Mouse (Mus musculus): ENCODE data around the gene Wdr64. TPM values are rescaled to one million over a fixed set of nuclear protein-coding genes. Genes with fewer than 3 reads are reported as not detected.

Gene Wdr64
- not detected for polyA plus RNA-seq (2014; fragmentation: Illumina TruSeq; extraction: RNeasy Lipid Tissue Mini Kit (QIAGEN cat#74804); ENCODE audit: low read depth, low replicate concordance)

DNA sequence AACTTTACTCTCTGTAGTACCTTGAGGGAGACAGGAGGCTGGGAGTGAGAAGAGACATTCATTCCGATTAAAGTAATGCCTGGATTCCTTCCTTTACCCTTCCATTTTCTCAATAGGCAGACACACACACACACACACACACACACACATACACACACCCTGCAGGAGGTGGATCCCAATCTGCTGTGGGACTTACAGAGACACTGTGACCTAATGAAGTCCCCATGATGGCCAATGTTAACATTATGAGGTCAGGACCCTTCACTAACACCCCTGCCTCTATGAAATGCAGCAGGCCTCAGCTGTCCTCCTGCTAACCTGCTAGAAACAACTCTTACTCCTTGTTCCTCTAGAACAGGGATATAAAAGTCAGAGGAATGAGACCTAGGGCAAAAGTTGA is at the start of gene Wdr64:
Gene Wdr64, plus strand, starts transcription at position 301 of the 400 bp plus-strand sequence.

DNA sequence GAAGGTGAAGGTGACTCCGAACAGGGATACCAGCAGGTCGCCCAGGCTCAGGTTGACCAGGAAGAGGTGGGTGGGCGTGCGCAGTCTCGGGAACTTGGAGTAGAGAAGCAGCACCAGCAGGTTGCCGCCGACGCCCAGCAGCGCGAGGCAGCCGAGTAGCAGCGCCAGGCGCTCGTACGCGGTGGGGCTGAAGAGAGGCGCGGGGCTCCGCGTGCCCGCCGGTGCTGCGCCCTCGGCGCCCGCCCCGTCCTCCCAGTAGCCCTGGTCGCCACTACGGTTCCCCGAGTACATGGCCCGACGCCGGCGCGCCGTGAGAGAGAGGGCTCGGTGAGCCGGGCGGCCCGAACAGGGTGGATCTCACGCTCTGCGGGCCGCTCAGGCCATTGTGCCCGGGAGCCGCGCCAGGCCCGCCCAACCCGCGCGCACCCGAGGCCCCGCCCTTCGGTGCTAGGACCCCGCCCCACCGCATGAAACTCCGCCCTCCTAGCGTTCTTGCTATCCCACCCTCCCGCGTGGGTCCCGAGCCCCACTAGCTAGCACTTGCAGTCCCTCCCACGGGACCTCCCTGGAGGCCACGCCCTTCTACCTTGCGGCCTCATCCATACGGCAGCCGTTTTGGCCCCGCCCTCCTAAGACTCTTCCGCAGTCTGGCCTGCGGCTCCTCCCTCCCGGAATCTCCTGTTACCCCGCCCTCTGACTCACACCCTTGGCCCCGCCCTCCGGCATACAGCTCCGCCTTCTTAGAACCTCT is 6.0 kb upstream of the Wdr64 start, which contains the start of the genes Opn3 and Chml:
Gene Opn3, minus strand, starts transcription at position 531 of the 751 bp plus-strand sequence.
Gene Chml, minus strand, starts transcription at position 656 of the 751 bp plus-strand sequence.

Other genes with a start within 250 kb of the Wdr64 start
- 4.8 TPM for gene Rgs7, start 206.1 kb upstream of the Wdr64 start, polyA plus RNA-seq (2014; fragmentation: Illumina TruSeq; extraction: RNeasy Lipid Tissue Mini Kit (QIAGEN cat#74804); ENCODE audit: low read depth, low replicate concordance)
- gene Kmo, start 78.2 kb upstream of the Wdr64 start, polyA plus RNA-seq (2014; fragmentation: Illumina TruSeq; extraction: RNeasy Lipid Tissue Mini Kit (QIAGEN cat#74804); ENCODE audit: low read depth, low replicate concordance): 0.63 TPM
- gene Fh1, start 73.0 kb upstream of the Wdr64 start, polyA plus RNA-seq (2014; fragmentation: Illumina TruSeq; extraction: RNeasy Lipid Tissue Mini Kit (QIAGEN cat#74804); ENCODE audit: low read depth, low replicate concordance): 555 TPM
- 1.8 TPM for gene Opn3, start 5.8 kb upstream of the Wdr64 start, polyA plus RNA-seq (2014; fragmentation: Illumina TruSeq; extraction: RNeasy Lipid Tissue Mini Kit (QIAGEN cat#74804); ENCODE audit: low read depth, low replicate concordance)
- 4.7 TPM for gene Chml, start 5.7 kb upstream of the Wdr64 start, polyA plus RNA-seq (2014; fragmentation: Illumina TruSeq; extraction: RNeasy Lipid Tissue Mini Kit (QIAGEN cat#74804); ENCODE audit: low read depth, low replicate concordance)
- not detected for gene Exo1, start 182.0 kb downstream of the Wdr64 start, polyA plus RNA-seq (2014; fragmentation: Illumina TruSeq; extraction: RNeasy Lipid Tissue Mini Kit (QIAGEN cat#74804); ENCODE audit: low read depth, low replicate concordance)
- not detected for gene Gm38100, start 221.7 kb downstream of the Wdr64 start, polyA plus RNA-seq (2014; fragmentation: Illumina TruSeq; extraction: RNeasy Lipid Tissue Mini Kit (QIAGEN cat#74804); ENCODE audit: low read depth, low replicate concordance)

Data from heart, adult 10 weeks (tissue).